Mouse (Mus musculus): Measurements from ENCODE around the gene Clybl.

- TF ChIP-seq POLR2A (IDR thresholded peaks at IDR 0.05; ENCODE audit: control insufficient read depth, low read depth, low read length) (no peak), CTCF (IDR thresholded peaks at IDR 0.05; ENCODE audit: control insufficient read depth, insufficient read depth, insufficient replicate concordance, low read depth, low read length) (no peak)
Measured at GRCm38 (mm10) chr14:122367882-122368418, 186.4 kb downstream of the Clybl start.

Data from testis, adult 2 months (tissue).